Mouse (Mus musculus): ENCODE measurements around the gene Olfr54. TPM values are rescaled to one million over a fixed set of nuclear protein-coding genes. Genes with fewer than 3 reads are reported as not detected.

Olfr54 gene
- polyA plus RNA-seq, 1 experiment: 0.01 TPM

GRCm38 (mm10) chr11:51060981-51061380 lies 46.9 kb downstream of the Olfr54 start:
- Histone ChIP-seq H3K4me1 (ENCODE audit: control insufficient read depth) (peaks cover 9% of the 10 kb centered on the region), H3K36me3 (ENCODE audit: control insufficient read depth) (no peaks in the 10 kb centered on the region; the same call in 1 of the 2 replicates), H3K4me3 (replicated peaks) (no peak overlapping the region), H3K27me3 (ENCODE audit: control insufficient read depth) (no peaks in the 10 kb centered on the region), H3K9me3 (ENCODE audit: control insufficient read depth, low read length) (no peaks in the 10 kb centered on the region)
- no peak for TF ChIP-seq TAL1 (IDR thresholded peaks at IDR 0.05; ENCODE audit: low read length)
- no peak for TF ChIP-seq GATA1 (IDR thresholded peaks at IDR 0.05; ENCODE audit: low read length)

- peaks cover 9% of the 10 kb centered on the region for H3K4me1 ChIP-seq (ENCODE audit: control insufficient read depth)
- H3K4me3 ChIP-seq (replicated peaks): no peak overlapping the region
- TF ChIP-seq TAL1 (IDR thresholded peaks at IDR 0.05; ENCODE audit: low read length) (no peak), GATA1 (IDR thresholded peaks at IDR 0.05; ENCODE audit: low read length) (no peak)
- H3K9me3 ChIP-seq (ENCODE audit: control insufficient read depth, low read length): no peaks in the 10 kb centered on the region
- H3K27me3 ChIP-seq (ENCODE audit: control insufficient read depth): no peaks in the 10 kb centered on the region
- no peaks in the 10 kb centered on the region; the same call in 1 of the 2 replicates for H3K36me3 ChIP-seq (ENCODE audit: control insufficient read depth)
Measured at GRCm38 (mm10) chr11:51063276-51063675, 49.2 kb downstream of the Olfr54 start.

GRCm38 (mm10) chr11:51063841-51064240 lies 49.8 kb downstream of the Olfr54 start:
- no peaks in the 10 kb centered on the region for H3K27me3 ChIP-seq (ENCODE audit: control insufficient read depth)
- TF ChIP-seq GATA1 (IDR thresholded peaks at IDR 0.05; ENCODE audit: low read length): no peak
- TF ChIP-seq TAL1 (IDR thresholded peaks at IDR 0.05; ENCODE audit: low read length): no peak

More at GRCm38 (mm10) chr11:51063841-51064240, 49.8 kb downstream of the Olfr54 start:
- Histone ChIP-seq H3K9me3 (ENCODE audit: control insufficient read depth, low read length) (no peaks in the 10 kb centered on the region), H3K4me3 (replicated peaks) (no peak overlapping the region), H3K36me3 (ENCODE audit: control insufficient read depth) (no peaks in the 10 kb centered on the region; the same call in 1 of the 2 replicates), H3K4me1 (ENCODE audit: control insufficient read depth) (peaks cover 9% of the 10 kb centered on the region)

Other genes with a start within 250 kb of the Olfr54 start
- gene Zfp354c, start 186.5 kb upstream of the Olfr54 start, polyA plus RNA-seq (2012): 0.08 TPM in 1 of 2 replicates, not detected in the other
- gene Zfp879, start 172.7 kb upstream of the Olfr54 start, polyA plus RNA-seq (2012): not detected in 2 replicates
- gene Grm6, start 163.6 kb upstream of the Olfr54 start, polyA plus RNA-seq (2012): not detected in 2 replicates
- not detected in 2 replicates for gene Zfp454, start 126.6 kb upstream of the Olfr54 start, polyA plus RNA-seq (2012)
- not detected in 2 replicates for gene Zfp2, start 98.1 kb upstream of the Olfr54 start, polyA plus RNA-seq (2012)
- not detected in 2 replicates for gene Zfp354b, start 82.6 kb upstream of the Olfr54 start, polyA plus RNA-seq (2012)
- gene 4933414I15Rik, start 70.5 kb upstream of the Olfr54 start, polyA plus RNA-seq (2012): not detected in 2 replicates
- not detected in 2 replicates for gene Prop1, start 60.5 kb upstream of the Olfr54 start, polyA plus RNA-seq (2012)
- 0.01 TPM in 1 of 2 replicates, not detected in the other for gene Olfr1378, start 47.7 kb upstream of the Olfr54 start, polyA plus RNA-seq (2012)
- gene Olfr1377, start 32.3 kb upstream of the Olfr54 start, polyA plus RNA-seq (2012): not detected in 2 replicates
- gene Olfr51, start 10.6 kb upstream of the Olfr54 start, polyA plus RNA-seq (2012): not detected in 2 replicates
- gene Olfr1375, start 33.9 kb downstream of the Olfr54 start, polyA plus RNA-seq (2012): not detected in 2 replicates
- gene Zfp354a, start 45.0 kb downstream of the Olfr54 start, polyA plus RNA-seq (2012): not detected in 2 replicates
- gene Gm12569, start 206.2 kb downstream of the Olfr54 start, polyA plus RNA-seq (2012): not detected in 2 replicates
- 0.33 and 0.47 TPM in 2 replicates for gene Clk4, start 247.5 kb downstream of the Olfr54 start, polyA plus RNA-seq (2012)
- not detected in 2 replicates for gene BC049762, start 248.8 kb downstream of the Olfr54 start, polyA plus RNA-seq (2012)

Data from erythroblast, embryonic 14.5 days (primary cell).